Mouse (Mus musculus) thymus, adult 2 months (tissue): ENCODE measurements at regions not wholly inside any gene's neighbourhood (a gene's known extent, or its start where the extent isn't known, plus 50 kb on each side); places are given as distances from the start of the nearest gene placed in this dataset.

Source experiments
- CTCF ChIP-seq: fragments of 200-500 bp; IDR thresholded peaks from 2 replicates; pipeline ENCODE4 v1.5.1; 2012; ENCODE audit warnings: mild to moderate bottlenecking, control low read depth, low read length, moderate library complexity, borderline replicate concordance; ENCODE audit not compliant: control insufficient read depth, poor library complexity, insufficient read depth; ENCODE audit errors: extremely low read depth
- POLR2A ChIP-seq: fragments of 200-500 bp; IDR thresholded peaks from 2 replicates; pipeline ENCODE4 v1.6.1; 2012; ENCODE audit warnings: mild to moderate bottlenecking, low read length, control low read depth, moderate library complexity; ENCODE audit not compliant: control insufficient read depth, poor library complexity, insufficient read depth; ENCODE audit errors: extremely low read depth

GRCm38 (mm10) chr12:107134353-107134752, 354.1 kb upstream of the 3110018I06Rik start:
- TF ChIP-seq CTCF (no peak), POLR2A (no peak)
